Mouse (Mus musculus) T-helper 1 cell (primary cell): ENCODE data around the gene Uspl1.

ENCODE experiments used
- in situ Hi-C: fragments of 300-600 bp; cut with MboI, MseI; formaldehyde crosslinking; loops from one replicate; pipeline ENCODE4 v1.15.1; 2025; ENCODE audit warnings: high pct_unique_total_duplicates

Uspl1 gene

GRCm38 (mm10) chr5:149257518-149258281 lies 73.5 kb downstream of the Uspl1 start:
- in situ Hi-C loops: no loop called here

- in situ Hi-C loops: no loop called here
Observed at GRCm38 (mm10) chr5:149259093-149259492, 74.9 kb downstream of the Uspl1 start.

- in situ Hi-C loops: loop anchor here (10.0 kb wide), 1 partner anchor 1593 kb away; no protein-coding TSS in a partner anchor
Observed at GRCm38 (mm10) chr5:149261449-149261848, 77.3 kb downstream of the Uspl1 start.

GRCm38 (mm10) chr5:149261866-149262265 lies 77.7 kb downstream of the Uspl1 start:
- in situ Hi-C loops: loop anchor here (10.0 kb wide), 1 partner anchor 1593 kb away; no protein-coding TSS in a partner anchor

GRCm38 (mm10) chr5:149264405-149264804 lies 80.3 kb downstream of the Uspl1 start, which contains the start of gene Alox5ap:
TSS of gene Alox5ap (plus strand) at chr5:149264767.
- in situ Hi-C loops: loop anchor here (10.0 kb wide), 1 partner anchor 1590 kb away; no protein-coding TSS in a partner anchor

- in situ Hi-C loops: loop anchor here (10.0 kb wide), 1 partner anchor 1590 kb away; no protein-coding TSS in a partner anchor
Observed at GRCm38 (mm10) chr5:149264878-149265279, 80.7 kb downstream of the Uspl1 start.
